Mouse (Mus musculus): Measurements from ENCODE around the gene Col4a3bp.

Col4a3bp gene

GRCm38 (mm10) chr13:96528776-96529175, 13.6 kb upstream of the Col4a3bp start:
- DNase-seq (ENCODE audit: low read depth, low spot score): no peak
- Histone ChIP-seq H3K27me3 (ENCODE audit: control insufficient read depth, insufficient read depth, low read length, poor library complexity, severe bottlenecking) (no peaks in the 10 kb centered on the region), H3K36me3 (ENCODE audit: control insufficient read depth, insufficient read depth, low read length, poor library complexity, severe bottlenecking) (no peaks in the 10 kb centered on the region)

GRCm38 (mm10) chr13:96529542-96529941, 12.9 kb upstream of the Col4a3bp start:
- Histone ChIP-seq H3K27me3 (ENCODE audit: control insufficient read depth, insufficient read depth, low read length, poor library complexity, severe bottlenecking) (no peaks in the 10 kb centered on the region), H3K36me3 (ENCODE audit: control insufficient read depth, insufficient read depth, low read length, poor library complexity, severe bottlenecking) (no peaks in the 10 kb centered on the region)
- DNase-seq (ENCODE audit: low read depth, low spot score): no peak

- Histone ChIP-seq H3K27me3 (ENCODE audit: control insufficient read depth, insufficient read depth, low read length, poor library complexity, severe bottlenecking) (no peaks in the 10 kb centered on the region), H3K36me3 (ENCODE audit: control insufficient read depth, insufficient read depth, low read length, poor library complexity, severe bottlenecking) (no peaks in the 10 kb centered on the region)
- no peak for DNase-seq (ENCODE audit: low read depth, low spot score)
Measured at GRCm38 (mm10) chr13:96530064-96530463, 12.4 kb upstream of the Col4a3bp start.

- no peak for DNase-seq (ENCODE audit: low read depth, low spot score)
- Histone ChIP-seq H3K27me3 (ENCODE audit: control insufficient read depth, insufficient read depth, low read length, poor library complexity, severe bottlenecking) (no peaks in the 10 kb centered on the region), H3K36me3 (ENCODE audit: control insufficient read depth, insufficient read depth, low read length, poor library complexity, severe bottlenecking) (no peaks in the 10 kb centered on the region)
Measured at GRCm38 (mm10) chr13:96532176-96532575, 10.2 kb upstream of the Col4a3bp start.

GRCm38 (mm10) chr13:96533742-96534141, 8.7 kb upstream of the Col4a3bp start:
- H3K27me3 ChIP-seq (ENCODE audit: control insufficient read depth, insufficient read depth, low read length, poor library complexity, severe bottlenecking): no peaks in the 10 kb centered on the region
- H3K36me3 ChIP-seq (ENCODE audit: control insufficient read depth, insufficient read depth, low read length, poor library complexity, severe bottlenecking): no peaks in the 10 kb centered on the region
- no peak for DNase-seq (ENCODE audit: low read depth, low spot score)

GRCm38 (mm10) chr13:96536821-96537572, 5.4 kb upstream of the Col4a3bp start:
- Histone ChIP-seq H3K27me3 (ENCODE audit: control insufficient read depth, insufficient read depth, low read length, poor library complexity, severe bottlenecking) (no peaks in the 10 kb centered on the region), H3K36me3 (ENCODE audit: control insufficient read depth, insufficient read depth, low read length, poor library complexity, severe bottlenecking) (no peaks in the 10 kb centered on the region)
- DNase-seq (ENCODE audit: low read depth, low spot score): no peak

GRCm38 (mm10) chr13:96538103-96538502, 4.3 kb upstream of the Col4a3bp start:
- no peak for DNase-seq (ENCODE audit: low read depth, low spot score)

GRCm38 (mm10) chr13:96541381-96541780, 1.0 kb upstream of the Col4a3bp start:
- H3K36me3 ChIP-seq (ENCODE audit: control insufficient read depth, insufficient read depth, low read length, poor library complexity, severe bottlenecking): no peaks in the 10 kb centered on the region
- DNase-seq (ENCODE audit: low read depth, low spot score): no peak

More at GRCm38 (mm10) chr13:96538103-96538502, 4.3 kb upstream of the Col4a3bp start:
- H3K36me3 ChIP-seq (ENCODE audit: control insufficient read depth, insufficient read depth, low read length, poor library complexity, severe bottlenecking): no peaks in the 10 kb centered on the region
- H3K27me3 ChIP-seq (ENCODE audit: control insufficient read depth, insufficient read depth, low read length, poor library complexity, severe bottlenecking): no peaks in the 10 kb centered on the region

GRCm38 (mm10) chr13:96542901-96543891, 778 bp downstream of the Col4a3bp start:
- Histone ChIP-seq H3K36me3 (ENCODE audit: control insufficient read depth, insufficient read depth, low read length, poor library complexity, severe bottlenecking) (no peaks in the 10 kb centered on the region), H3K27me3 (ENCODE audit: control insufficient read depth, insufficient read depth, low read length, poor library complexity, severe bottlenecking) (no peaks in the 10 kb centered on the region)
- peak; percentile 12 for DNase-seq (ENCODE audit: low read depth, low spot score)

More at GRCm38 (mm10) chr13:96541381-96541780, 1.0 kb upstream of the Col4a3bp start:
- H3K27me3 ChIP-seq (ENCODE audit: control insufficient read depth, insufficient read depth, low read length, poor library complexity, severe bottlenecking): no peaks in the 10 kb centered on the region

GRCm38 (mm10) chr13:96544506-96544905, 2.1 kb downstream of the Col4a3bp start:
- H3K36me3 ChIP-seq (ENCODE audit: control insufficient read depth, insufficient read depth, low read length, poor library complexity, severe bottlenecking): no peaks in the 10 kb centered on the region
- DNase-seq (ENCODE audit: low read depth, low spot score): peak; percentile 65
- H3K27me3 ChIP-seq (ENCODE audit: control insufficient read depth, insufficient read depth, low read length, poor library complexity, severe bottlenecking): no peaks in the 10 kb centered on the region

GRCm38 (mm10) chr13:96547250-96547649, 4.8 kb downstream of the Col4a3bp start:
- Histone ChIP-seq H3K27me3 (ENCODE audit: control insufficient read depth, insufficient read depth, low read length, poor library complexity, severe bottlenecking) (no peaks in the 10 kb centered on the region), H3K36me3 (ENCODE audit: control insufficient read depth, insufficient read depth, low read length, poor library complexity, severe bottlenecking) (no peaks in the 10 kb centered on the region)
- no peak for DNase-seq (ENCODE audit: low read depth, low spot score)

GRCm38 (mm10) chr13:96547941-96548340, 5.5 kb downstream of the Col4a3bp start:
- peak; percentile 40 for DNase-seq (ENCODE audit: low read depth, low spot score)
- Histone ChIP-seq H3K36me3 (ENCODE audit: control insufficient read depth, insufficient read depth, low read length, poor library complexity, severe bottlenecking) (no peaks in the 10 kb centered on the region), H3K27me3 (ENCODE audit: control insufficient read depth, insufficient read depth, low read length, poor library complexity, severe bottlenecking) (no peaks in the 10 kb centered on the region)

- no peaks in the 10 kb centered on the region for H3K36me3 ChIP-seq (ENCODE audit: control insufficient read depth, insufficient read depth, low read length, poor library complexity, severe bottlenecking)
- no peaks in the 10 kb centered on the region for H3K27me3 ChIP-seq (ENCODE audit: control insufficient read depth, insufficient read depth, low read length, poor library complexity, severe bottlenecking)
- no peak for DNase-seq (ENCODE audit: low read depth, low spot score)
Measured at GRCm38 (mm10) chr13:96555099-96555498, 12.7 kb downstream of the Col4a3bp start.

GRCm38 (mm10) chr13:96567977-96568376, 25.6 kb downstream of the Col4a3bp start:
- Histone ChIP-seq H3K36me3 (ENCODE audit: control insufficient read depth, insufficient read depth, low read length, poor library complexity, severe bottlenecking) (peaks cover 3% of the 10 kb centered on the region), H3K27me3 (ENCODE audit: control insufficient read depth, insufficient read depth, low read length, poor library complexity, severe bottlenecking) (no peaks in the 10 kb centered on the region)
- no peak for DNase-seq (ENCODE audit: low read depth, low spot score)
